Mouse (Mus musculus) adrenal gland, postnatal 36 days (tissue): Measurements from ENCODE around the gene Gjb5. TPM values are rescaled to one million over a fixed set of nuclear protein-coding genes. Genes with fewer than 3 reads are reported as not detected.

Experiments used
- DNase-seq, 2 experiments: peaks; one replicate each; pipeline ENCODE4 v3.0.0; 2021; ENCODE audit warnings: mixed read lengths in 1 of 2
- total RNA-seq, 2 experiments: library from RNA; stranded (reverse); gene quantifications; 2 replicates each; pipeline ENCODE4 v1.2.3; 2021

Gene Gjb5
- total RNA-seq, 2 experiments from 2014 or later = 0.36 to 0.40 TPM

DNA sequence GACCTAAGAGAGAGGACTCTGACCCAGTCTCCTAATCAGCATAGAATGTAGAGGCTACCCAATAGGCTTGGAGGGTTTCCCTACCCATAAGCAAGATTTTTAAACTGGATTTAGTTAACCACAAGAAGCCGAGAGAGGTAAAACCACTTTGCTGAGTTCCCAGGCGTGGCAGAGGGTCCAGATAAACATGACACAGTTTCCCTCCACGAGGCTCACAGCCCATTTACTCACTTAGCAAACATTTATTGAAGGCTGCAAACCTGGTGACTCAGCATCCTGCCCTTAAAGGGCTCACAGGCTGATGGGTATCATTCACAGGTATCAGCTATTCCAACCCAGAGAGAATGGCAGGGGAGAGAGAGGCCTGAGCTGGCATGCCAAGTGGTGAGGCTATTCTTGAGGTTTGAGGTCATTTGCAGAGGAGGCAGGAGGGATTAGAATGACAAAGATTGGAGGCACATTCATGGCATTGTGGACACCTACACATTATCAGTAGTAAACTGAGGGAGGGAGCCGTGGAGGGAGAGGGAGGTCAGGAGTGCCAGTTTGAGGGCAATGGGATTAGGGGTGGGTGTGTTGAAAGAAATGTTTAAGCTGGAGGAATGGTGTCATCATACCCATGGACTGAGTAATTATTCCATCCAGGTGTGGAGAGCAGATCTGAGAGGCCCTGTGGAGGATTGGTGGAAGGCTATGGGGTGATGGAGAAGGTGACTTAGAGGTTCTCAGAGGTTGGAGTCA is 8.3 kb downstream of the Gjb5 start:
- peak in 1 of 2 experiments; percentile 32 for DNase-seq

GRCm38 (mm10) chr4:127345000-127345399 is 13.0 kb downstream of the Gjb5 start:
- DNase-seq = no peak

GRCm38 (mm10) chr4:127341372-127341771 is 16.6 kb downstream of the Gjb5 start:
- DNase-seq = no peak

DNA sequence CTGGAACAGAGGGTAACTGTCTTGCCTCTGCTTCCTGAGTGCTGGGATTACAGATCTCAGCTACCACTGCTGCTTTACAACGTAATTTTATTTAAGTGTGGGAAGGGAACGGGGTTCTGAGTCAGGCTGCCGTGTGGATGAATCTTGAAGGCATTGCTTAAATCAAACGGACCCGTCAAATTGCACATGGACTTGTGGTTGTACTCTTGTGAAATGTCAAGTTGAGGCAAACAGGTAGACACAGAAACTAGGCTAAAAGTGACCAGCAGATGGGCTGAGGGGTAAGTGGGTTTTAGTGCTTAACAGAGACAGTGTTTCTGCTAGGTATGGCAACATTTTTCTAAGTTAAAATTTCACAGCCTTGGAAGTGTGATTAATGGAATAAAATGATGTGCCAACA is 20.3 kb downstream of the Gjb5 start:
- no peak for DNase-seq

DNA sequence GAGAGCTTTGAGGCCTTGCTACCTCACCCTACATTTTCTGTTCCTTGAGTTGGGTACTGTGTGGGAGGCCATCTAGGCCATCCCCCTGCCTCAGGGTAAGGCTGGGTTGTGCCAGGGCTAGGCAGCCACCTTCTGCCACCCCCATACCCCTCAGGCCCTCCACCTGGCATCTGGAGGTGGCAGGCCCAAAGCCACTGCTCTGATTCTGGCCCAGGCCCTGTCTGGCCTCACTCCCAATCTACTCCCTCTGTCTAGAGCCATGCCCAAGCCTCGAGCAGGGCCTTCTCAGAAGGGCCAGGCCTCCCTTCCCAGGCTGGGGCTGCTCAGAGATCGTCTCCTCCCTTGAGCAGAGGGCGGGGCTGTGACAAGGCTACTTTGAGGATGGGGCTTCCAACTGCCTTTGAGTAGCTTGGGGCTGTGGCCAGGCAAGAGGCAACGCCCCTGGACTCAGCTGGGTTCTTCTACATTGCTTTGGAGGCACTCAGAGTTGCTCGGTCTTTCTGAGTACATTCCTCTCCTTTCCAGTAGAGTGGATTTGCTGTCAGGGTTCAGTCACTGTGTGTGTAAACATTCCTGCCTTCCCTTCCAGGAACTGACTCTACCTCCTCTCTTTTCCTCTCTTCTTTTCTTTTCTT is 23.0 kb downstream of the Gjb5 start:
- no peak for DNase-seq

DNA sequence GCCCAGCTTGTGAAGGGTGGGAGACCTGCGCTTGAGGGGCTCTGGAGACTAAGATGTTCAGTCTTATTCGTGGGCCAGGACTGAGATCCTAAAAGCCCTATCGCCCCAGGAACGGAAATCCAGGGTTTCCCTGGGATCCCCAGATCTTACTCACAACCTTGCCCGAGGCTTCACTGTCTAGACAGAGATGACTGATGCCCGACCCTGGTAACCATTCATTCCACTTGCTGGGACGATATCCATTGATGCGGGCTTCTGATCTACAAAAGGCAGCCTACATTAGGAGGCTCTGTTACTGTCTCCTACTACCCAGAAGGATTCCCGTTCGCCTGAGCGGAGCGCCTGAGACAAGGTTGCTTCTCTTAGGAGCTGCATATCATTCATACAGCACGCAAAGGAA is 26.8 kb downstream of the Gjb5 start:
- DNase-seq = no peak

- peak; percentile 31 to 35 for DNase-seq
Measured at GRCm38 (mm10) chr4:127330181-127331100, 27.5 kb downstream of the Gjb5 start, which contains the start of gene Gjb3. TSS of gene Gjb3 (minus strand) at chr4:127330844.

- DNase-seq = no peak
Measured at GRCm38 (mm10) chr4:127329751-127330150, 28.2 kb downstream of the Gjb5 start.

- DNase-seq = no peak
Measured at GRCm38 (mm10) chr4:127329046-127329445, 28.9 kb downstream of the Gjb5 start.

GRCm38 (mm10) chr4:127328378-127328777 is 29.6 kb downstream of the Gjb5 start:
- no peak for DNase-seq

DNA sequence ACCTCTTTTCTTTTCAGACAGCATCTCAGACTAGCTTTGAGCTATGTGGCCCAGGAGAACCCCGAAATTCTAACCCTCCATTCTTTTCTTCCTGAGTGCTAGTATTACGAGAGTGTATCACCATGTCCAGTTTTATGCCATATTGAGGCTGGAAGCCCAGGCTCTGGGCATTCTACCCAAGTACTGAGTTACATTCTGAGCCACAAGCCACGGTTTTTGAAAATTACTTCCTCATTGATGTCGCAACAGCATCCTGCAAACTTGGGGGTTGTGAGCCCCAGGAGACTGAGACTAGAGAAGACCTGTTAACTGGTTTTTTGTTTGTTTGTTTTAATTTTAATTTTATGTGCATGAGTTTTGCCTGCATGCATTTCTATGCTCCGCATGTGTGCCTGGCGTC is 30.2 kb downstream of the Gjb5 start:
- DNase-seq = no peak

GRCm38 (mm10) chr4:127327258-127327657 is 30.7 kb downstream of the Gjb5 start:
- peak; percentile 32 to 36 for DNase-seq

- DNase-seq = no peak
Measured at GRCm38 (mm10) chr4:127325276-127325675, 32.7 kb downstream of the Gjb5 start.

DNA sequence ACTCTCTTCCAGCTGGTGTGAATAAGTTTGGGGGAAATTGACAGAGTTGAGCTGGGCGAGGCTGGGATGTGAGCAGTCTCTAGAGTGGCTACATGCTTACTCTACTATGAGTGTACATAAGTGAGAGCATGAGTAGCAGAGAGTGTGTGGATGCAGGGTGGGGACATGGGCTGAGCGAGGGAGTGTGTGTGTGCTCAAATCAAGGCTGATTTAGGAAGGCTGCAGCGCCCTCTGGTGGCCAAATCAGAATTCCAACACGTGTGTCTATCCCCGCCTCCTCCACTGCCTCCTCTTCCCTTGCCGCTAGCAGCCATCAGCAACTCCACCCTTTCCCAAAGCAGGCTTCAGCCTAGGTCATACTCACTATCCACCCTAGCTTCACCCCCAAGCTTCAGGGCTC is 33.2 kb downstream of the Gjb5 start:
- DNase-seq = peak; percentile 81 to 86

GRCm38 (mm10) chr4:127324296-127324695 is 33.7 kb downstream of the Gjb5 start:
- DNase-seq = no peak

DNA sequence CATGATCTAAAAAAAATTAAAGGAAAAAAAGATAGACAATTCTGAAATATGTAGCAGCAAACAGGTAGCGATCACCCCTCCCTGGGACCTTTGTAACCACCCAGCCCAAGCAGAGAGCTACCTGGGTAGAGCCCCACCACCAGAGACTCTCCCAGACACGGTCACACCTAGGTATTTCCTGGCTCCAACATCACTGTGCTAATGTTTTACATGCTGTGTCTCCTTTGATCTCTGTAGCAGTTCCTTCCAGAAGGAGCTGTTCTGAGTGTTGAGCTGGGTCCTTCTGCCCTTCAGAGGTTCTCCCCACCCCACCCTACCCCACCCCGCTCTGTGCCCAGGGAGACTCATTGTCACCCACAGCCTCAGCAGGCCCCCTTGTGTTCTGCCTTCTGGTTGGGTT is 34.3 kb downstream of the Gjb5 start:
- DNase-seq = no peak

- DNase-seq = peak; percentile 70 to 81
Measured at GRCm38 (mm10) chr4:127319613-127320012, 38.4 kb downstream of the Gjb5 start.

- DNase-seq = peak; percentile 25 to 39
Measured at GRCm38 (mm10) chr4:127317143-127317542, 40.8 kb downstream of the Gjb5 start.

GRCm38 (mm10) chr4:127315753-127316152 is 42.2 kb downstream of the Gjb5 start:
- no peak for DNase-seq

- DNase-seq = no peak
Measured at GRCm38 (mm10) chr4:127314585-127314984, 43.4 kb downstream of the Gjb5 start.

DNA sequence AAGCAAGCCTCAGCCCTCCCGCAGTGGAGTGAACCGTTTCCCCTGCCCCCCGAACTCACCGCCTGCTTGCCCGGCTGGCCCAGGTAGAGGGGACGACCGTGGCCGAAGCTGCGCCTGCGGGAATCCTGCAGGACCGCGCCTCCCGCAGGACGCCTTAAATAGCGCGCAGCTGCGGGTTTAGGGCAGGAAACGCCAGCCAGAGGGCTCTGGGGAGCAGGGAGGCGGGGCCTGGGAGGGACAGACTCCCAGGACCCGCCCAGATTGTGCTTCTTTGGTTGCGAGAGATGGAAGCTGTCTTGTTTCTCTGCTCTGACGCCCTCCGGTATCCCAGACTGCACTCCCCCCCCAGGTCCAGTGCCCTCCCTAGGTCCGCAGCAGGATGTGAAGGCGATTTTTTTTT is 44.1 kb downstream of the Gjb5 start, which contains the start of gene Gja4:
Gene Gja4, minus strand, starts transcription at position 179 of the 400 bp plus-strand sequence.
- peak; percentile 87 to 92 for DNase-seq

DNA sequence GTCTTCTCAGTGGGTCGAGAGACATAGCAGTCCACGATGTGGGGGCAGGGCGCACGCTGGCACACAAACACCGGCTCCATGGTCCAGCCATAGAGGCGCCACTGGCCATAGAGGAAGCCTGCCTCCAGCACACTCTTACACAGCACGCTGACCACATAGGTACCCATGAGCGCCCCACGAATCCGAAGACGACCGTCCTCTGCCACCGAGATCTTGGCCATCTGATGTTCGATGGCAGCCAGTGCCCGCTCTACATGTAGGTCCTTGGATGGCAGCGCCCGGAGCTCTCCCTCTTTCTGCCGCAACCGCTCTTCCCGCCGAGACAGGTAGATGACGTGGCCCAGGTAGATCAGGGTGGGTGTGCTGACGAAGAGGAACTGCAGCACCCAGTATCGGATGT is 45.6 kb downstream of the Gjb5 start:
- DNase-seq = no peak

- no peak for DNase-seq
Measured at GRCm38 (mm10) chr4:127311561-127311960, 46.4 kb downstream of the Gjb5 start.
